Mouse (Mus musculus): ENCODE measurements around the gene Vmn2r1.

The Vmn2r1 gene

GRCm38 (mm10) chr3:64081247-64081646, at the start of gene Vmn2r1:
Vmn2r1 (plus strand) TSS chr3:64081547.
- DNase-seq = no peak

DNA sequence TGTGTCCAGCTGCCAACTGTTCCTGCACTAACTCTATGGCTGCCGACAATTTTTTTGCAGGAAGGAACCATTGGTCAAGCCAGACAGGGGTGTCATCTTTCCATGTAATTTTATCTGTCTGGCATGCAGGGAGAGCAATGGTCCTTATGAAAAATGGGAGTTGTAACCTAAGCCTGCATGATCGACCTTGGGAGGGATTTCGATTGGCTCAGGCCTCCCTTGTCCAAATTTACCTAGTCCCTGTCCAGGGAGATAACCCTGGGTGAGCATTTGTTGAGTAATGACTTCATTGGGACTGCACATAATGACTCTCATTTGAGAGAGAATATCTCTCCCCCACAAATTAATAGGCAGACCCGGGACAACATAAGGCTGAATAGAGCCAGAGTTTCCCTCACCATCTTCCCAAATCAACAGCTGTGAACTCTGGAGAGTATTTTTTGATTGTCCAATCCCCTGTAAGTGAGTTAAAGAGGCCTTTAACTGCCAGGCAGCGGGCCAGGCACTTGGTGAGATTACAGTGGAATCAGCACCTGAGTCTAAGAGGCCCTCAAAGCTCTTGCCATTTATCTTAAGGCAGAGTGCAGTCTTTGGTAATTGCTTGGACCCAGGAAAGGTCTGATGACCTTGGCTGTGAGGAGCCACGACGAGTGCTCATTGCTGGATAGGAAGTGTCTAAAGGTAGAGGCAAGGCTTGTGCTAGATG, 43.1 kb upstream of the Vmn2r1 start:
- DNase-seq = no peak

GRCm38 (mm10) chr3:64039818-64040784, 41.2 kb upstream of the Vmn2r1 start:
- DNase-seq = peak; percentile 88

- DNase-seq = no peak
These were observed 31.4 kb downstream of the Vmn2r1 start for GRCm38 (mm10) chr3:64112707-64113106.

DNA sequence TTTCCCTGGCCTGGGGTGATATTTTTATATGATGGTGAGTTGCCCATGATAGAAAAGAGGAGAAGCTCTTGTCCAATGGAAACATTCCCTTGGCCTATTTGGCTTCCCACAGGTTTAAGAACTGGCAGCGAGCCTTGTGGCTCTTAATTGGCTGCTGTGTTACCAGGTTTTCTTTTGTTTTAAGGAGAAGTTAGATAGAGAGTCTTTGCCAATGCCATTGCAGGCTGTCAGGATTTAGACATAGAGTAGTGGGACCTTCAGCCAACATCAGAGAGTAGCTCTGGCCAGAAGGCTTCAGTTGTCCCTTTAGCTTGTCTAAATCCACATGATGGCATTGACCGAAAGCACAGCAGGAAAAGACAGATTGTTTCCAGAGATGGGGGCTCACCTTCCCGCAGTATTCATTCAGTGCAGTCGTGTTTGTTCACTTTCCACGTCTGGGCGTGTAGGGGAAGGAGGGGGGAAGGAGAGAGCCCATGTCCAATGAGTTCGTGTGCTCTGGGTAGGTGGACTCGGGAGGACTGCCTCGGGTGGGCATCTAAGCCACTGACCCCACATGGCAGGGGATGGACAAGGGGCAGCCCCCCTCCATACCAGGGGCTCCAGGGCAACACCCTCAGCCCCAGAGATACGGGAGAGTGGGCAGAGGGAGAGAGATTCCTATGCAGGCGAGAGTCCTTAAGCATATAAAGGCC, 32.2 kb downstream of the Vmn2r1 start:
- no peak for DNase-seq

DNA sequence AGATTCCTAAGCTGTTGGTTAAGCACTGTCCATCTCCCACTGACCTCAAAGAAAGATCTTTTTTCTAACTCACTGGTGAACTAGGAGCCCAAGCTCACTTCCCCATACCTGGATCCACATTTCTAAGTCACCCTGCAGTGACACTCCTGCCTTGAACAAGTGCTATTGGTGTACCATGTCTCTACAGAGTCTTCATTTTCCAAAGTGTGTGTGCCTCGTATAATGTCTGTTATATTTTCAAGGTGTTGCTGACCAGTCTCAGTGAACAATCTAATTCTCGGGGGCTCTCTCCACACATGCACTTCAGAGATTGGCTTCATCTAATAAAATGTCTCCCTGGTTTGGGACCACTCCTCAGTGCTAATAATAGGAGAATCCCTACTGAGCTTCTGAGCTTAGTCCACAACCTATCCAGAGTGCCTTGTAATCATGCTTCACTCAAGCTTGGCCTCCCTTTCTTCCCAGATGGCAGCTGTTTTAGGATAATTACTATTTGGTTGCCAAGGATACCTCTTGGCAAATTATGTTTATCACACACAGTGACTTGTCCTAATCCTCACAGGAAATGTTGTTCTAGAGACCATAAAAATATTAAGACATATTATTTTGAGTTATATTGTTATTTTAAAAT, 60.6 kb downstream of the Vmn2r1 start, which contains the start of gene Vmn2r2:
Vmn2r2 (minus strand) TSS at position 51 of the 631 bp plus-strand sequence.
- no peak for DNase-seq
